Mouse (Mus musculus): ENCODE data around the gene Hist1h2bk. TPM values are rescaled to one million over a fixed set of nuclear protein-coding genes. Genes with fewer than 3 reads are reported as not detected.
A peak's percentile ranks its signal among the peaks of the same experiment; 100 is the strongest.
"Not testable (repeated sequence)": the region's sequence is repeated elsewhere in the genome, so short reads cannot be mapped to it uniquely, and the experiment has no call there.

Gene Hist1h2bk
- 233 and 262 TPM in 2 replicates for total RNA-seq (2014; rRNA removed)
- polyA plus RNA-seq (2015; fragmentation: Nextera tagmentation; extraction: Ambion mirVana), result 0.40 TPM in 1 of 2 replicates, not detected in the other

DNA sequence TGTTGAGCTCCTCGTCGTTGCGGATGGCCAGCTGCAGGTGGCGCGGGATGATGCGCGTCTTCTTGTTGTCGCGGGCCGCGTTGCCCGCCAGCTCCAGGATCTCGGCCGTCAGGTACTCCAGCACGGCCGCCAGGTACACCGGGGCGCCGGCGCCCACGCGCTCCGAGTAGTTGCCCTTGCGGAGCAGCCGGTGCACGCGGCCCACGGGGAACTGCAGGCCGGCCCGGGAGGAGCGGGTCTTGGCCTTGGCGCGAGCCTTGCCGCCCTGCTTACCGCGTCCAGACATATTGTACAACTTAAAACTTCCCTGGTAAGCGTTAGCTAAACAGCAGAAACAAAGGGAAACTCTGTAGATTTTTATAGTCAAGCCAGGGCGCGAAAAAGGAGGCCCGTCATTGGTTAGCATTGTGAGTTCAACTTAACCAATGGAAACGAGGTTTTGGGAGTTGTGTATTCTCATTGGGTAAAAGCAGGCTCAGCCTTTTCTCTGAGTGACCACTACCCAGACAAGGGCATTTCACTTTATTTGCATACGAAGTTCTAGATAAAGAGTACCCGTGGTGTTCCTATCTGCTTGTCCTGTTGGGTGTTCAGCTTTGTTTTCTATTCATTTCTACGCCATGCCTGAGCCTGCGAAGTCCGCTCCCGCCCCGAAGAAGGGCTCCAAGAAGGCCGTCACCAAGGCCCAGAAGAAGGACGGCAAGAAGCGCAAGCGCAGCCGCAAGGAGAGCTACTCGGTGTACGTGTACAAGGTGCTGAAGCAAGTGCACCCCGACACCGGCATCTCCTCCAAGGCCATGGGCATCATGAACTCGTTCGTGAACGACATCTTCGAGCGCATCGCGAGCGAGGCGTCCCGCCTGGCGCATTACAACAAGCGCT, at the start of gene Hist1h2bk, which contains the start of gene Hist1h2ah:
Gene Hist1h2bk (plus strand): TSS at position 604 of the 882 bp plus-strand sequence.
Gene Hist1h2ah (minus strand): TSS at position 302 of the 882 bp plus-strand sequence.
- DNase-seq, result peak; percentile 95
- not testable (repeated sequence) for H3K27ac ChIP-seq (ENCODE audit: low read depth, low read length); H3K36me3 ChIP-seq (ENCODE audit: insufficient read depth); H3K27me3 ChIP-seq (ENCODE audit: insufficient read depth, low read length); H3K9me3 ChIP-seq (ENCODE audit: low read length)
- ATAC-seq, result peak; percentile 99
- Histone ChIP-seq H3K4me3 (ENCODE audit: low read depth, low read length) (peak within 1 kb of the TSS; percentile 40), H3K9ac (peak within 1 kb of the TSS; percentile 28), H3K4me2 (ENCODE audit: low read depth) (peak within 1 kb of the TSS; percentile 56), H3K4me1 (ENCODE audit: insufficient read depth) (peaks cover 14% of the 10 kb centered on the region)
- WGBS, result under 1% methylated on average over 23 of the region's 69 CpGs

DNA sequence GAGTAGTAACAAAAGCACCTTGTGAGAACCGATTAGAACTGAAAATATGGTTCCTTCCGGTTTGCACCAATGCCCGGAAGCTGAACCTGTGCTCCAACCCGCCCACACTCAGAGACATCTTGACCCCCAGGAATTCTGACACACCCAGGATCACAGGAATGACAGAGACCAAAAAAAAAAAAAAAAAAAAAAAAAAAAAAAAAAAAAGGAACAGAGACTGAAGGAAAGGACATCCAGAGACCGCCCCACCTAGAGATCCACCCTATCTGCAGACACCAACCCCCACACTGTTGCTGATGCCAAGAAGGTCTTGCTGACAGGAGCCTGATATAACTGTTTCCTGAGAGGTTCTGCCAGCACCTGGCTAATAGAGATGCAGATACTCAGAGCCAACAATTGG, 43.1 kb upstream of the Hist1h2bk start:
- no peak overlapping the region for H3K27ac ChIP-seq (ENCODE audit: low read depth, low read length)
- no peak overlapping the region for H3K9ac ChIP-seq
- H3K4me2 ChIP-seq (ENCODE audit: low read depth), result no peak overlapping the region
- no peak overlapping the region for H3K4me3 ChIP-seq (ENCODE audit: low read depth, low read length)
- TF ChIP-seq CTCF (IDR thresholded peaks at IDR 0.05; ENCODE audit: low read depth), result no peak
- ATAC-seq (no peak), DNase-seq (no peak)
- peaks cover 33% of the 10 kb centered on the region for H3K27me3 ChIP-seq (ENCODE audit: insufficient read depth, low read length)
- 0 out of 2 replicates have a peak, but pooled peaks cover 3% of the 10 kb centered on the region for H3K4me1 ChIP-seq (ENCODE audit: insufficient read depth)
- 87% methylated on average over 5 of the region's 5 CpGs for WGBS
- H3K36me3 ChIP-seq (ENCODE audit: insufficient read depth), result no peaks in the 10 kb centered on the region
- no peaks in the 10 kb centered on the region for H3K9me3 ChIP-seq (ENCODE audit: low read length)

DNA sequence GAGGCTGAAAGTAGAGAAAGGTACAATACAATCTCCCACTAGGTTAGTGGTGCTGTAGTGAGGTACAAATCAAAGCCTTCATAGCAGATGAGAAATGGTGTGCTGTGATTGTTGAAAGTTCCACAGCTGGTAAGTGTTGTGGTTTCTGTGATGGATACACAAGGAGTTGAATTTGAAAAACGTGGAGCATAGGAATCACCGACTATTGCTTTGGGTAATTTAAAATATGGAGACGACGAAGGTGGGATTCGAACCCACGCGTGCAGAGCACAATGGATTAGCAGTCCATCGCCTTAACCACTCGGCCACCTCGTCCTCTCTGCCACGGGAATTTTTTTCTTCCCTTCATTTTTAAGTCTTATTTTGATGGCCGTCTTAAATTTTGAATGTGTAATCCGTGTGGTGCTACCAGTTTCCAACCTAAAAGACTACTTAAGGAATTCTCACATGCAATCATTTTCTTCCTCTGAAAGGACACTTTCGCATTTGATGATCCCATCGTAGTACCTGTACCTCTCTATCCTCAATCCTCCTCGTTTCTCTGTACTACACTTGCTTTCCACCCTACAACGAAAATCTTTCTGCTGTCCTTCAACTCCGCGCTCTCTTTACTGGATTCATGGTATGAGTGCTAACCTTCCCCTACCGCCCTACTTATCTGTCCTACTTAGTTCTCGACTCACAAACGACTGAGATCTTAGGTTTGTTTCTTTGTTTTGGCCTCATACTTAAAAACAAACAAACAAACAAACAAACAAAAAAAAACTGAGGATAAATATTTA, 41.5 kb upstream of the Hist1h2bk start:
- 0 out of 2 replicates have a peak, but pooled peaks cover 3% of the 10 kb centered on the region for H3K4me1 ChIP-seq (ENCODE audit: insufficient read depth)
- WGBS, result 2% methylated on average over 22 of the region's 22 CpGs
- DNase-seq (peak; percentile 55), ATAC-seq (no peak)
- H3K36me3 ChIP-seq (ENCODE audit: insufficient read depth), result no peaks in the 10 kb centered on the region
- no peak for TF ChIP-seq CTCF (IDR thresholded peaks at IDR 0.05; ENCODE audit: low read depth)
- peaks cover 48% of the 10 kb centered on the region for H3K27me3 ChIP-seq (ENCODE audit: insufficient read depth, low read length)
- no peak overlapping the region for H3K4me2 ChIP-seq (ENCODE audit: low read depth)
- H3K9ac ChIP-seq, result no peak overlapping the region
- H3K4me3 ChIP-seq (ENCODE audit: low read depth, low read length), result no peak overlapping the region
- H3K9me3 ChIP-seq (ENCODE audit: low read length), result no peaks in the 10 kb centered on the region
- H3K27ac ChIP-seq (ENCODE audit: low read depth, low read length), result no peak overlapping the region

DNA sequence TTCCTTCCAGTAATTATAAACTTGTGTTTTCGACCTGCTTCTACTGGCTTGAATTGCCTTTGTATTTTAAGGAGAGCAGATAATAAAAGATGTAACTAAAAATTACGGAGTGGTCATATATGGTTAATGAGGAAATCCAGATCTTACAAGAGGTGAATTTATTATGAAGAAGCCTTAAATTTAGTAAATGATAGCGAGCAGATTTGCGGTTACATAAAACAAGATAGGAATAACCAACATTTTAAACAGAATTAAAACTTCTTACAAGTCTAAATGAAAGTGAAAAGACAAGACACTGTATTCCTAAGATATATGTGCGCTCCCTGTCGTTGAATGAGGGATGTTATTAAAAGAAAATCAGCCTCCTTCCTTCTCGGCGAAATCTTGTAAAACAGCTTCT, 40.8 kb upstream of the Hist1h2bk start:
- Histone ChIP-seq H3K4me1 (ENCODE audit: insufficient read depth) (0 out of 2 replicates have a peak, but pooled peaks cover 3% of the 10 kb centered on the region), H3K9me3 (ENCODE audit: low read length) (no peaks in the 10 kb centered on the region), H3K27ac (ENCODE audit: low read depth, low read length) (no peak overlapping the region), H3K9ac (no peak overlapping the region), H3K36me3 (ENCODE audit: insufficient read depth) (no peaks in the 10 kb centered on the region), H3K4me2 (ENCODE audit: low read depth) (peak overlapping the region; percentile 29; the same call in 1 of the 2 replicates), H3K4me3 (ENCODE audit: low read depth, low read length) (no peak overlapping the region), H3K27me3 (ENCODE audit: insufficient read depth, low read length) (peaks cover 56% of the 10 kb centered on the region)
- no peak for TF ChIP-seq CTCF (IDR thresholded peaks at IDR 0.05; ENCODE audit: low read depth)
- WGBS, result 5% methylated on average over 8 of the region's 8 CpGs
- DNase-seq (peak; percentile 60), ATAC-seq (no peak)

DNA sequence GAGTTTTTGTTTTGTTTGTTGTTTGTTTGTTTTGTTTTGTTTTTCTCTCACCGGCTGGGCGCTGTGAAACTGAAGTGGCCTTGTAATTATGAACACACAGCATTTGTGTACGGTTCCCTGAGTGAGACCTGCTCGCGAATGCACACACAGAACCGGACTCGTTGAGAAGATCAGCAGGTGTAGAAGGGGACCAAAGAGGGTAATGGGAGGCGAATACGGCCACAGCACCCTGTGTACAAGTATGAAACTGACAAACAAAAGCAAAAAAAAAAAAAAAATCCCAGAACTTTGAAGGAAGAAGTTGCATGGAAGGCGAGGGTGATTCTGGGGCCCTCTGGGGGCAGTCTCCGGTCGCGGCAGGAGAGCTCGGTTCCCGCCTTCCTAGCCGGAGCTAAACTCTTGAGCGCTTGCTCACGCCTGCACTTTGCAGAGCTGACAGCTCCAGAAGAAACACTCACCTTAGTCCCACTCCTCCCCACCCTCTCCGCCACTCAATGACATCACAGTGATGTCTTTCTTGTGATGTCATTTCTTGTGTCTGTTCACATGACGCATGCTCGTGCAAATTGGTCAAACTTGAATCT, 40.2 kb upstream of the Hist1h2bk start:
- WGBS, result under 1% methylated on average over 21 of the region's 21 CpGs
- H3K36me3 ChIP-seq (ENCODE audit: insufficient read depth), result no peaks in the 10 kb centered on the region
- ATAC-seq, result no peak
- no peak overlapping the region for H3K9ac ChIP-seq
- DNase-seq, result peak; percentile 63
- H3K27me3 ChIP-seq (ENCODE audit: insufficient read depth, low read length), result peaks cover 61% of the 10 kb centered on the region
- H3K4me3 ChIP-seq (ENCODE audit: low read depth, low read length), result no peak overlapping the region
- no peak overlapping the region for H3K27ac ChIP-seq (ENCODE audit: low read depth, low read length)
- H3K9me3 ChIP-seq (ENCODE audit: low read length), result no peaks in the 10 kb centered on the region
- H3K4me1 ChIP-seq (ENCODE audit: insufficient read depth), result 0 out of 2 replicates have a peak, but pooled peaks cover 3% of the 10 kb centered on the region
- TF ChIP-seq CTCF (IDR thresholded peaks at IDR 0.05; ENCODE audit: low read depth), result no peak
- H3K4me2 ChIP-seq (ENCODE audit: low read depth), result peak overlapping the region; percentile 29

DNA sequence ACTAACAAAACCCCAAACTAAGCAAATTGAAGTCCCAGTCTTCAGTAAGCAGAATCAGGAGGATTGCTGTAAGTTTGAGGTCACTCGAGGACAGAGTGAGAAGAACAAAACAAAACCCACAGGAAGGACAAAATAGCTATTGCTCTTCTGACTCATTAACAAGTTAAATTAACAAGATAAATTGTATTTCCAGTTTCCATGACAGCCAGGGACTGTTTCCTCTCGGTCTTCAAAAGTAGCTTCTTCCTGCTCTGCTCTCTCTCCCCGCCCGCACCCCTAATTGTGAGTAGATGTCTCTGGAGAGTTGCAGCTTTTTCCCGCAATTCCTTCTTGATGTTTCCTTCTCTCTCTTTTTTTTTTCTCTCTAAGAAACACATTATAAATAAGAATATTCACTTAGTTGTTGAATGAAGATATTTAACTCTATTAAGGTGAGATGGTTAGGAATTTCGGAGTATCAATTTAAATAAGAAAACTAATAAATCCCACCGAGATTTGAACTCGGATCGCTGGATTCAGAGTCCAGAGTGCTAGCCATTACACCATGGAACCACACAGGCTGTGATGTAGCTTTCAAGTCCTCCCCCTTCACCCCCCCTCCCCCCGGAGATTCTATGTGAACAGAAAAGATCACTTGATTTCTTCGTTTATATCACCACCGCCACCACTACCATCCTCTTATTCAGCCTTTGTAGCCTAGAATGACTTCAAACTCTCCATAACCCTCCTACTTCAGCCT, 39.4 kb upstream of the Hist1h2bk start:
- no peaks in the 10 kb centered on the region for H3K36me3 ChIP-seq (ENCODE audit: insufficient read depth)
- no peaks in the 10 kb centered on the region for H3K9me3 ChIP-seq (ENCODE audit: low read length)
- 3% methylated on average over 12 of the region's 12 CpGs for WGBS
- H3K4me2 ChIP-seq (ENCODE audit: low read depth), result peak overlapping the region; percentile 23; the same call in 1 of the 2 replicates
- DNase-seq (peak; percentile 53), ATAC-seq (no peak; the same call in 1 of the 2 replicates)
- no peak overlapping the region for H3K9ac ChIP-seq
- no peak overlapping the region for H3K27ac ChIP-seq (ENCODE audit: low read depth, low read length)
- 0 out of 2 replicates have a peak, but pooled peaks cover 3% of the 10 kb centered on the region for H3K4me1 ChIP-seq (ENCODE audit: insufficient read depth)
- peaks cover 69% of the 10 kb centered on the region for H3K27me3 ChIP-seq (ENCODE audit: insufficient read depth, low read length)
- H3K4me3 ChIP-seq (ENCODE audit: low read depth, low read length), result peak overlapping the region; percentile 16
- no peak for TF ChIP-seq CTCF (IDR thresholded peaks at IDR 0.05; ENCODE audit: low read depth)
